Mouse (Mus musculus): ENCODE data around the gene Olfr1392. TPM values are rescaled to one million over a fixed set of nuclear protein-coding genes. Genes with fewer than 3 reads are reported as not detected.

Olfr1392 gene
- polyA plus RNA-seq, 1 experiment = 0.15 TPM

DNA sequence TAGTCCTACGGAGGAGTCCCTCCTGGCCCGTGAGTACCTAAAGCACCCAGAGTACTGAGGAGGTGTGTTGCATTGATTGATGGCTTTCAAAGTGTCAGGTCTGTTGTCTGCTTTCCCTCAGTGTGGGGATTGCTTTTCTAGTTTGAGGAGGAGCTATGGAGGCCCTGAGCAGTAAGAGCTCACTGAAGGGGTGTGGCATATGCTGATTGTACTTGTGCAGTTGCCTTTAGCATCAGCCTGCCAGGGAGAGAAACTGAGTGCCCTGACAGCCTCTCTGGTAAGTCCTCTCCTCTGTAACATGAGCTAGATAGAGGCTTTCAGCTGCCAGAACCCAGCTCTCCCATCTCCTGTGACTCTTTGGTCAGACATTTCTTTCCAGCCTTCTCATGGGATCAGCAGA, 37.8 kb upstream of the Olfr1392 start:
- H3K36me3 ChIP-seq (ENCODE audit: control insufficient read depth, insufficient read depth, low read length) = no peaks in the 10 kb centered on the region
- peak; percentile 65 for DNase-seq
- peaks cover 32% of the 10 kb centered on the region for H3K4me1 ChIP-seq (replicated peaks; ENCODE audit: control insufficient read depth, insufficient read depth, low read length)
- no peaks in the 10 kb centered on the region for H3K27me3 ChIP-seq (ENCODE audit: control insufficient read depth, insufficient read depth, low read length)
- WGBS = 11% methylated on average over 2 of the region's 2 CpGs
- TF ChIP-seq CTCF (IDR thresholded peaks at IDR 0.05; ENCODE audit: borderline replicate concordance, control insufficient read depth, extremely low read depth, insufficient read depth, low read length, poor library complexity) (no peak), POLR2A (IDR thresholded peaks at IDR 0.05; ENCODE audit: control insufficient read depth, extremely low read depth, insufficient read depth, low read length, poor library complexity) (no peak)
- H3K27ac ChIP-seq (ENCODE audit: control insufficient read depth, insufficient read depth, low read length) = peak overlapping the region; percentile 95
- peak overlapping the region; percentile 29; the same call in 1 of the 2 replicates for H3K4me3 ChIP-seq (ENCODE audit: control insufficient read depth, insufficient read depth, low read length)

DNA sequence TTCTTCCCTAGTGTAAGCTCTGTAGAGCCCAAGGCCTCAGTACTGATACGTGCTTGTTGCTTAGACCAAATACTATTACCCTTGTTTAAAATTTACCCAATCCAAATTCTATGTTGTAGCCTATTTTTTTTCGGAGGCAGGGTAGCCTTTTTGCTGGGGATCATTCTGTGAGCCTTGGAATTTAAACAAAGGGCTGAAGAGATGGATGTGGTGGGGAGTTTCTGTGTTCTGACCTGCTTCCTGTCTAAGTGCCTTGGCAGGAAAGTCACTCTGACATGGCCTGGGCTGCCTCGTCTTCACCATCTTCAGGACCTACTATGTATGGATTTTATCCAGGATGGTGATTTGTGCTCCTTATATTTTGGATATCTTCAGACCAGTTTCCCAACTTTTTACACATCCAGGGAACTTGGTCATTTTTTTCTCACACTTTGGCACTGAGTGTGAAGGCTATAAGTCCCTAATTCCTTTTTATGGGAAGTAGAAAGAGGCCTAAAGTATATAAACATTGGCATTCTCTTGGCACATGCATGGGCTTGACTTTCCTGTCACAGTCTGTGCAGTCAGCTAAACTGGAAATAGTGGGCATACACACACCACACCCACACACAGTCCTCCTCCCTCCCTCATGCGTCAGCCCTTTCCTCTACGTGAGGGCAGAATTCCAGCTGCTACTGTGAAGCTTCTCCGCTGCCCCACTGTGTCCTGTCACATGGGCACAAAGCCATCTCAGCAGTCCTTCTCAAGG, 36.7 kb upstream of the Olfr1392 start:
- Histone ChIP-seq H3K27me3 (ENCODE audit: control insufficient read depth, insufficient read depth, low read length) (no peaks in the 10 kb centered on the region), H3K27ac (ENCODE audit: control insufficient read depth, insufficient read depth, low read length) (peak overlapping the region; percentile 100), H3K36me3 (ENCODE audit: control insufficient read depth, insufficient read depth, low read length) (peaks cover 5% of the 10 kb centered on the region), H3K4me3 (ENCODE audit: control insufficient read depth, insufficient read depth, low read length) (peak overlapping the region; percentile 25; the same call in 1 of the 2 replicates), H3K4me1 (replicated peaks; ENCODE audit: control insufficient read depth, insufficient read depth, low read length) (peaks cover 37% of the 10 kb centered on the region)
- 5% methylated on average over 6 of the region's 6 CpGs for WGBS
- peak; percentile 43 for DNase-seq
- no peak for TF ChIP-seq POLR2A (IDR thresholded peaks at IDR 0.05; ENCODE audit: control insufficient read depth, extremely low read depth, insufficient read depth, low read length, poor library complexity)

DNA sequence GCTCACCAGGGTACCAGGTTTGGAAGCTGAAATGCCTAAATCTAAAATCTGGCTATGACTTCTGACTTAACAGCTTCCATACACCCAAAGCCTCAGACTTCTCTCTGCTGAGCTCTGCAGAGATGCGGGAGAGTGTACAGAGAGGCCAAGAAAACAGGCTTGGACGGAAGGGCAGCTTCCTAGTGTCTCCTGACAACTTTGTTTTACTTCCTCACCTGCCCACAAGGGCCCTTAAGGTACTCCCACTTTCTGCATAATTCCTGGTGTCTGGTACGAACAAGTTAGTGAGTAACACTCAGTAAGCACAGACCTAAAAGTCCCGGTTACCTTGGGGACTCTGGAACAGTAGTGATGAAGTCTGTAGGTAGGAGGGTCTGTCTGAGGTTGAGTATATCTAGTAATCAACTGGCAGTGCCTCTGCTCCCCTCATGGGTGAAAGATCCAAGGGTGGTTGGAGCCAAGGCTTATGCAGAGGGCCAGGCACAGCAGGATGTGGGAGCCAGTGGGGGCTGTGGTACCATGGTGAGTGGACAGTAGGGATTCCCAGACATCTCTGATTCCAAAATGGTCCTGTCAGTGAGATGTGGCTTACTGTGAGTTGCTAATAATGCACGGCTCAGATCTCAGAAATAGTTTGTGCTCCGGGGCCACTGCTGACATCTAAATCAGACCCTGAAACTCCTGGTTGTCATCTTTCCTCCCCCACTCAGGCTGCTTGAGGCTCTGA, 35.9 kb upstream of the Olfr1392 start:
- H3K4me1 ChIP-seq (replicated peaks; ENCODE audit: control insufficient read depth, insufficient read depth, low read length) = peaks cover 43% of the 10 kb centered on the region
- no peak for TF ChIP-seq POLR2A (IDR thresholded peaks at IDR 0.05; ENCODE audit: control insufficient read depth, extremely low read depth, insufficient read depth, low read length, poor library complexity)
- TF ChIP-seq CTCF (IDR thresholded peaks at IDR 0.05; ENCODE audit: borderline replicate concordance, control insufficient read depth, extremely low read depth, insufficient read depth, low read length, poor library complexity) = no peak
- WGBS = 11% methylated on average over 6 of the region's 6 CpGs
- DNase-seq = peak; percentile 35
- peak overlapping the region; percentile 26; the same call in 1 of the 2 replicates for H3K4me3 ChIP-seq (ENCODE audit: control insufficient read depth, insufficient read depth, low read length)
- no peaks in the 10 kb centered on the region for H3K27me3 ChIP-seq (ENCODE audit: control insufficient read depth, insufficient read depth, low read length)
- peaks cover 13% of the 10 kb centered on the region for H3K36me3 ChIP-seq (ENCODE audit: control insufficient read depth, insufficient read depth, low read length)
- peak overlapping the region; percentile 100 for H3K27ac ChIP-seq (ENCODE audit: control insufficient read depth, insufficient read depth, low read length)

DNA sequence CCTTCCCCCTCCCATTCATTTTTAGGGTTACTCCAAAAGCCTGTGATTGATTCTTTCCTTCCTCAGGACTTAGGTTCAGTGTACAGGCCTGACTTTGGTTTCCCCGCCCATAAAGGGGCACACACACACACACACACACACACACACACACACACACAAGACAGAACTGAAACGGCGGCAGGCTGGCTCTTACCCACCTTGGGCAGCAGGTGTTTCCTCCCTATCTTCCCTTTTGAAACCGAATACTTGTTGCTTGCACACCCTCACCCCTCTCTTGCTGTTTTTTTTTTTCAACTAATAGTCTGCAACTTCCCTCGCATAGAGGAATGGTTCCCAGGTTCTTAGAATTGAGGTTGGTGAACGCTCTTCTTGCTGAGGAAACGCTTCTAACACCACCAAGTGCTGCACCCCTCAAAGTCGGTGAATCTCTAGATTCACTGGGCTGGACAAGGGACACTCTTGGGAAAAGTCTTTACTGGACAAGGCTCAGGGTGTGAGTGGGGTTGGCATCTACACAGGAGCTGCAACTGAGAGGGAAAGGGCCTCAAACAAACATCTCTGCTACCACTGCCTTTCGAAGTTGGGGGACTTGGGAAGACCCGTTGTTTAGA, 35.2 kb upstream of the Olfr1392 start:
- no peaks in the 10 kb centered on the region for H3K27me3 ChIP-seq (ENCODE audit: control insufficient read depth, insufficient read depth, low read length)
- peaks cover 44% of the 10 kb centered on the region for H3K4me1 ChIP-seq (replicated peaks; ENCODE audit: control insufficient read depth, insufficient read depth, low read length)
- H3K4me3 ChIP-seq (ENCODE audit: control insufficient read depth, insufficient read depth, low read length) = peak overlapping the region; percentile 83
- peaks cover 20% of the 10 kb centered on the region for H3K36me3 ChIP-seq (ENCODE audit: control insufficient read depth, insufficient read depth, low read length)
- peak; percentile 77 for DNase-seq
- WGBS = under 1% methylated on average over 10 of the region's 10 CpGs
- peak overlapping the region; percentile 100 for H3K27ac ChIP-seq (ENCODE audit: control insufficient read depth, insufficient read depth, low read length)
- TF ChIP-seq POLR2A (IDR thresholded peaks at IDR 0.05; ENCODE audit: control insufficient read depth, extremely low read depth, insufficient read depth, low read length, poor library complexity) (no peak), CTCF (IDR thresholded peaks at IDR 0.05; ENCODE audit: borderline replicate concordance, control insufficient read depth, extremely low read depth, insufficient read depth, low read length, poor library complexity) (no peak)

DNA sequence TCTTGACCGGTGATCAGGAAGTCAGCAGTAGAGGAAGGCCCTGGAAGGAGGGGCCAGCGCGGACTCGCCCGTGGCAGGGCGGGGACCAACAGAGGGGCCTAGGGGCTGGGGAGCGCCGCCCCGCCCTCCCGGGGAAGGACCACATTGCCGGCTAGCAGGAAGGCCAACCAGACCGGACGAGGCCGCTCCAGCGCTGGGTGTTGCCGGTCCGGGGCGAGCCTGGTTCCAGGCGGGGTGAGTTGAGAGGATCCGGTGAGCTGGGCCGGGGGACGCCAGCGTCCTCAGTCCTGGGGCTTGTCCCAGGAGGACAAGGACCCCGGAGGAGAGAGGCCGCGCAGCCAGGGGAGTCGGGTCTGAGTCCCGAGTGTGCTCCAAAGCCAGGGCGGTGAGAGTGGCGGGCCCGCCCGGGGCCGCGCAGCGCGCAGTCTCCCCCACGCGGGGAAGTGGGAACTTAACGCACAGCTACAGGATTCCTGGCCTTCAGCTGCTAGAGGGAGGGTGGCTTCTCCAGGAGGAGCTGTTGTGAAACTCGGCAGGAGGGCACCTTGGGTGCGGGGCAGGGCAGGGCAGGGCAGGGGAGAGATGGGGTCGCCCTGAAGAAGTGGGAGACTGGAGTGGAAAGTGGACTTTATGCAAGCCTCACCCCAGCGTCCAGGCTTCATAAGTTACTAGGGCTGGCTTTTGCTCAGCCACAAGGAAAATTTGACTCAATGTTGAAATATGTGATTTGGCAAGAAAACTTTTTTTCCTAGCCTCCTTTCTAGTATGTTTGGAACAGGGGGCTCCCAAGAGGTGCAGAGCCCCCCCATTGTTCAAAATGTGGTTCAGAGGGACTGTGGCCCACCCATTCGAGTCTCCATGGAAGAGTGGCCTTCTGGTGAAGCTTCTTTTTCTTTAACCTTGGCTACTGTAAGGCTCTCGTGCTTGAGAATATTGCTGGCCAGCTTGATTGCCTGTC, 34.4 kb upstream of the Olfr1392 start:
- Histone ChIP-seq H3K4me3 (ENCODE audit: control insufficient read depth, insufficient read depth, low read length) (peak overlapping the region; percentile 83), H3K27me3 (ENCODE audit: control insufficient read depth, insufficient read depth, low read length) (no peaks in the 10 kb centered on the region)
- under 1% methylated on average over 45 of the region's 45 CpGs for WGBS

More for the DNA sequence above, 34.4 kb upstream of the Olfr1392 start:
- TF ChIP-seq POLR2A (IDR thresholded peaks at IDR 0.05; ENCODE audit: control insufficient read depth, extremely low read depth, insufficient read depth, low read length, poor library complexity) (peak; percentile 34; the same call in 1 of the 2 replicates), CTCF (IDR thresholded peaks at IDR 0.05; ENCODE audit: borderline replicate concordance, control insufficient read depth, extremely low read depth, insufficient read depth, low read length, poor library complexity) (0 out of 2 replicates have a peak, but pooled peaks have one; percentile 49)
- Histone ChIP-seq H3K4me1 (replicated peaks; ENCODE audit: control insufficient read depth, insufficient read depth, low read length) (peaks cover 42% of the 10 kb centered on the region), H3K36me3 (ENCODE audit: control insufficient read depth, insufficient read depth, low read length) (peaks cover 27% of the 10 kb centered on the region), H3K27ac (ENCODE audit: control insufficient read depth, insufficient read depth, low read length) (peak overlapping the region; percentile 100)
- DNase-seq = peak; percentile 79

All from thymus, adult 2 months (tissue).